Mouse (Mus musculus): ENCODE data around the gene Wdfy2. TPM values are rescaled to one million over a fixed set of nuclear protein-coding genes. Genes with fewer than 3 reads are reported as not detected.
A peak's percentile ranks its signal among the peaks of the same experiment; 100 is the strongest.

Wdfy2 gene
- total RNA-seq (2018; cell fraction: chromatin; rRNA removed) = 100 to 1,000 TPM; 188 to 417 (median 275) TPM
- total RNA-seq (2018; cell fraction: cytosol; rRNA removed) = 100 to 1,000 TPM in 14 of 26 experiments, 10 to 100 TPM in 12; 81.4 to 123 (median 102) TPM
- 100 to 1,000 TPM; 184 to 344 (median 215) TPM for total RNA-seq (2018; cell fraction: nucleus; rRNA removed)
- 45.8 to 65.5 TPM (median 65.1 TPM) in 3 replicates for polyA plus RNA-seq (2018)

DNA sequence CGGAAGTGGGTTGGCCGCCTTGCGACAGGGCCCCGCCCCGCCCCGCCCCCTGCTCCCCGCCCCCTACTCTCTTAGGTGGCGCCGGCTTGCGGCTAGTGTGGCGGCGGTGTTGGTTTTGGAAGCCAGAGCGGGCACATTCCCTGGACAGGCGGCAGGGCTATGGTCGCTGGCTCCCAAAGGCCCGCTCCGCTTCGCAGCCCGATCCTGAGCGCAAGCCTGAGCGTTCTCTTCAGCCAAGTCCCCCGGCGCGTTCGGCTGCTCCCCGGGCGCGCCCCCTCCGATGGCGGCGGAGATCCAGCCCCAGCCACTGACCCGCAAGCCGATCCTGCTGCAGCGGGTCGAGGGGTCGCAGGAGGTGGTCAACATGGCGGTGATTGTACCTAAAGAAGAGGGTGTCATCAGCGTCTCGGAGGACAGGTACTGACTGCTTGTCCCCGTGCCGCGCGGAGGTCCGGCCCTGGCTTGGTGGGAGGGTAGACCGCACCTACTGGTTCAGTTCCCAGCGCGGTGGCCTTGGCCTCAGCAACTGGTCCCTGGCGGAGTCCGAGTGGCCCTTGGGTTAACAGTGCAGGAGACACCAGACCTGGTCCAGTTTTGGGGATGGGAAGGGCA lies at the start of gene Wdfy2:
TSS of gene Wdfy2 (plus strand) at position 38 of the 612 bp plus-strand sequence.
- WGBS (ENCODE audit: missing documents) = under 1% methylated on average over 49 of the region's 49 CpGs
- peak within 1 kb of the TSS; percentile 99 for H3K27ac ChIP-seq
- peaks cover 46% of the 10 kb centered on the region for H3K79me2 ChIP-seq (ENCODE audit: inconsistent target)
- peak within 1 kb of the TSS; percentile 91 for H3K4me3 ChIP-seq (ENCODE audit: inconsistent target)
- H3K36me3 ChIP-seq (ENCODE audit: inconsistent target) = no peaks in the 10 kb centered on the region

DNA sequence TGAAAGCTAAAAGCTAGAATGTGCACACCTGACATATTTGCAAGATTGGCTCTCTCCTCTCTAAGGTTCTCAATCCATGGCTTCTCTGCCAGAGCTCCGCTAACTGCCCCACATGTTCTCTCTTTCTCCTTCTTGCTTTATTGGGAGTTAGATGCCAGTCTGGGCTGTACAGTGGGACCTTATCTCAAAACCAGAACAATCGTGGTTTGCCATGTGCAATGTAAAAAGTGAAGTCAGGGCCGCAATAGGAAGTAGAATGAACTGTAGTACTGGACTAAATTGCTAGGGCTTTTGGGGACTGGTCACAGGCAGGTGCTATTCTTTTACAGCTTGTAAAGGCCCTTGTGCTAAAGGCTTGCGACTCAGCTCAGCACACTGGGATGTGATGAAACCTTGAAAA lies 48.2 kb upstream of the Wdfy2 start:
- WGBS (ENCODE audit: missing documents) = 40% methylated on average over 4 of the region's 4 CpGs
- no peaks in the 10 kb centered on the region for H3K36me3 ChIP-seq (ENCODE audit: inconsistent target)
- no peaks in the 10 kb centered on the region for H3K79me2 ChIP-seq (ENCODE audit: inconsistent target)
- no peak overlapping the region for H3K4me3 ChIP-seq (ENCODE audit: inconsistent target)
- H3K27ac ChIP-seq = no peak overlapping the region

DNA sequence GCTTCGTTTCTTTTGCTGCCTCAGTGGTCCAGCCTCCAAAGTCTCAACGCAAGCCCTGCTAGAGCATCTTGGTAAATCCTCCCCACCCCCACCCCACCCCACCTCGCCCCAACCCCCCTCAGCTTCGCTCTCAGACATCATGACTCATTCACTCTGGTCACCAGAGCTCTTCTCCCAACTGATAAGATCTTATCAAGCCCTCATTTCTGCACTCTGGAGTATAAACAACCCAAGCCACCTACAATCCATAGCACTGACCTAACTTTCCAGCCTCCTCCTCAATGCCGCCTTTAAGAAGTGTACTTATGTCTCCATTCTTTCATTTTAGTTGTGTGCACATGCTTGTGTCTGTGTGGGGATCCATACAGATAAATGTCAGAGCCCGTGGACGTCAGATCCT lies 41.8 kb upstream of the Wdfy2 start:
- H3K36me3 ChIP-seq (ENCODE audit: inconsistent target) = no peaks in the 10 kb centered on the region
- no peak overlapping the region for H3K4me3 ChIP-seq (ENCODE audit: inconsistent target)
- WGBS (ENCODE audit: missing documents) = 90% methylated on average over 6 of the region's 7 CpGs
- no peak overlapping the region for H3K27ac ChIP-seq
- no peaks in the 10 kb centered on the region for H3K79me2 ChIP-seq (ENCODE audit: inconsistent target)

DNA sequence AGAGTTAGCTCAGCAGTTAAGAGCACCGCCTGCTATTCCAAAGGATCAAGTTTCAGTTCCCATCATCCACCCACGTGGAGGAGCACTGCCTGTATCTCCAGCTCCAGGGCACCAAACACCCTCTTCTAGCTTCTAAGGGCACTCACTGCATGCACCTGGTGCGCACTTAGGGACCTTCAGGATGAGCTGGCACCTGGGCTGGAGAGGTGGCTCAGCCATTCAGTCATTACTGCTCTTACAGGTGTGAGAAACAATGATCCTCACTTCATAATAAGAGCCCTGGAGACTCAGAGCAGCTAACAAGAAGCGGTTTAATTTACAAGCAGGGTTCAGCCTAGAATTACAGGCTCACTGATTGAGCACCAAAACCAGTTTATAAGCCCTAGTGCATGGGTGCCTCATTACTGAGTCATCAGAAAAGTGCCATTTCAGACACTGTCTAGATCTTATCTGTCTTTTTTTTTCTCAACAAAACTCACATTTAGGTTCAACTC lies 38.8 kb upstream of the Wdfy2 start:
- 39% methylated on average over 4 of the region's 4 CpGs for WGBS (ENCODE audit: missing documents)
- Histone ChIP-seq H3K79me2 (ENCODE audit: inconsistent target) (no peaks in the 10 kb centered on the region), H3K36me3 (ENCODE audit: inconsistent target) (no peaks in the 10 kb centered on the region), H3K27ac (no peak overlapping the region), H3K4me3 (ENCODE audit: inconsistent target) (no peak overlapping the region)

DNA sequence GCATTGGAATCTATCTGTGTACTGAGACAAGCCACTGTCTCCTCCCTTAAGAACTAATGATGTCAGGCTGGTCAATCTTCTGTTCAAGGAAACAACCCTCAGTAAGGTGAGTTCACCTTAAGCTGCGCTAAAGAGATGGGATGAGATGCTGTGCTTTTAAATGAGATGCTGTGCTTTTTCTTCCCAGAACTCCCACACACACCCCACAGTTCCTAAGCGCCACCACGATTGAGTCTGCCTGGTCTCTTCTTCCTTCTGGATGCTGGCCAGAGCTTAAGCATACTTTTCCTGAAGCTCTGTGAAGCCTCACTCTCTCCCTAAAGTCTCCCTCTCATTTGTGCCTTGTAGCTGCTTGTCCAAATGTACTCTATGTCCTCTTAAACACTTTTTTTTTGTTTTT lies 36.7 kb upstream of the Wdfy2 start:
- no peak overlapping the region for H3K27ac ChIP-seq
- WGBS (ENCODE audit: missing documents) = 74% methylated on average over 3 of the region's 3 CpGs
- no peak overlapping the region for H3K4me3 ChIP-seq (ENCODE audit: inconsistent target)
- H3K79me2 ChIP-seq (ENCODE audit: inconsistent target) = no peaks in the 10 kb centered on the region
- no peaks in the 10 kb centered on the region for H3K36me3 ChIP-seq (ENCODE audit: inconsistent target)

DNA sequence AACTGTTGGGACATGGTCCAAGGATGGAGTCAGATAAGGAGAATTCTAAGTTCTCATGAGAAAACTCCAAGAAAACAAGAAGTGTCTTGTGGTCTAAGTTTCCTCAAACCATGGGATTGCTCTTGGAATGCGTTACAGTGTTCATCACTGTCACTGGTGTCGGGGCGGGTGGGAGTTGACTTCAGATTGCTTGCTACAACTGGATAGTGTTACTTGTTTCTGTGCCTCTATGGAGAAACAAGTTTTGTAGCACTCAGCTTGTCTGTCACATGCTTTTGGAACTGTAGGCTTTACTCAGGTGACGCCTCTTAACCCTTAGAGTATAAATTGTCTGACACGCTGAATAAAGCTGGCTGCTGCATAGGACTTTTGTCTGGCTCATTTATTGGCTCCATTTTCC lies 34.3 kb upstream of the Wdfy2 start:
- WGBS (ENCODE audit: missing documents) = 90% methylated on average over 5 of the region's 5 CpGs
- Histone ChIP-seq H3K4me3 (ENCODE audit: inconsistent target) (no peak overlapping the region), H3K27ac (no peak overlapping the region), H3K79me2 (ENCODE audit: inconsistent target) (no peaks in the 10 kb centered on the region), H3K36me3 (ENCODE audit: inconsistent target) (no peaks in the 10 kb centered on the region)

DNA sequence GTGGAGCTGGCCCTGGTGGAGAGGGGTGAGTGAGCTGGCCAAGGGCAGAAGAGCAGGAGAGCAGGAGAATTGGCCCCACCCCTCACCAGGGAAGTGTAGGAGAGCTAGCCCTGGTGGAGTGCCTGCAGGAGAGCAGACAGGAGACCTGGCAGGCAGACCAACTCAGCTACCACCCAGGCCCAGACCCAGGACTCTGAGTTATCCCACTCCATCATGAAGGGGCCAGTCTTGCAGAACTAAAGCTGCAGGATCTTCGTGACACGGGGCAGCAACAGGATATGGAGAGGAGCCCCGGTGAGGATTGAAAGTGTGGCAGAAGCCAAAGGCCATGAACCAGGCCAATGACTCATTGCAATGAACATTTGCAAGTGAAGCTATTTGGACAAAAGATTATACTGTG lies 30.6 kb upstream of the Wdfy2 start:
- H3K79me2 ChIP-seq (ENCODE audit: inconsistent target) = no peaks in the 10 kb centered on the region
- H3K27ac ChIP-seq = peak overlapping the region; percentile 28; the same call in 1 of the 2 replicates
- H3K36me3 ChIP-seq (ENCODE audit: inconsistent target) = no peaks in the 10 kb centered on the region
- H3K4me3 ChIP-seq (ENCODE audit: inconsistent target) = no peak overlapping the region
- 79% methylated on average over 3 of the region's 3 CpGs for WGBS (ENCODE audit: missing documents)

DNA sequence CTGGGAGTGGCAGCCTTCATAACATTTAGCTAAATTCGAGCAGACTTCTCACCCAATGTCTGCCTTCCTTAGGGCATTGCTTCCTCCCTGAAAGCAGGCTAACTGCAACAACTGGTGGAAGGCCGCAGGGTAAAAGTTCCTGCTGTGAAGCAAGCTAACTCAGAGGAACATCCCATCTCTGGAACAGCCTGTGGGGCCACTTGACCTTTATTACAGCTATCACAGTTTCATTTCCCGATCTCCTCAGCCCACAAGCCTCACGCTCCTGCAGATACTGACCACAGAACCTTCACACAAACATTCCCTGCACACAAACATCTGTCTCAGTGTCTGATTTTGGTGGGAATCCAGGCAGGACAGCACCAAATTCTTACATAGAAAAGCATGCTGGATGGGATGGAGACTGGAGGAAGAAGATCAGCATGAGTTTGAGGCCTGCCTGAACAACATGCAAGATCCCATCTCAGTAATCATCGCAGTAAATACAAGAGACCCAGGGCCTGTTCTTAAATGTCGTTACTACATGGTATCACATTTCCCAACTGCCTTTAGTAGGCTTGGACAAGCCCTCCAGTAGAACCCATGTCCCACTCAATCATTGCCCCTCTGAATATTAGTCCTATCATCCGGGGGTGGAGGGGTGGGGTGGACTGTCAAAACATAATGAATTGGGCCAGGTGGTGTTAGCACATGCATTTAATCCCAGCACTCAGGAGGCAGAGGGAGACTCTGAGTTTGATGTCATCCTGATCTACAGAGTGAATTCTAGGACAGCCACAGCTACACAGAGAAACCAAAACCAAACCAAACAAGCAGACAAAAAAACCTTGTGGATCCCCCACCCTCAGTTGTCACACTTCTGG lies 28.6 kb upstream of the Wdfy2 start:
- Histone ChIP-seq H3K27ac (peak overlapping the region; percentile 55), H3K4me3 (ENCODE audit: inconsistent target) (no peak overlapping the region)
- WGBS (ENCODE audit: missing documents) = 25% methylated on average over 7 of the region's 7 CpGs

DNA sequence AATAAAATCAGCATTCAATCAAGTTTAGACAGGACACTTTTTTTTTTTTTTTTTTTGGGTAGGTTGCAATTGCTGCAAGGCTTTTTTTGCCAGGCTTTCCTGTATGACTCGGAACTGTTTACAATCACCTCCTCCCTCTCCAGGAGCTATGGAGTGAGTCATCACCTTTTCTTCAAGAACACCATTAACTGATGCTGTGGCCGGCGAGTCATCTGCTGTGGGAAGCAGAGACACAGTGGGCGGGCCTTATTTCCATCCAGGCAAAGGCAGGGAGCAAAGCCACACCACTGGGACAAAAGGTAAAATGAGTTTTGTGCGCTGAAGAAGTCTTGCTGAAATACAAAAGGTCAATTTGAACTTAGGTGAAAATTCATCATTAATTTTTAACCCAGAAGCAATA lies 24.7 kb upstream of the Wdfy2 start:
- Histone ChIP-seq H3K4me3 (ENCODE audit: inconsistent target) (no peak overlapping the region), H3K79me2 (ENCODE audit: inconsistent target) (no peaks in the 10 kb centered on the region), H3K27ac (no peak overlapping the region), H3K36me3 (ENCODE audit: inconsistent target) (no peaks in the 10 kb centered on the region)
- 55% methylated on average over 5 of the region's 5 CpGs for WGBS (ENCODE audit: missing documents)

More for the DNA sequence above, 28.6 kb upstream of the Wdfy2 start:
- H3K36me3 ChIP-seq (ENCODE audit: inconsistent target) = no peaks in the 10 kb centered on the region
- no peaks in the 10 kb centered on the region for H3K79me2 ChIP-seq (ENCODE audit: inconsistent target)

DNA sequence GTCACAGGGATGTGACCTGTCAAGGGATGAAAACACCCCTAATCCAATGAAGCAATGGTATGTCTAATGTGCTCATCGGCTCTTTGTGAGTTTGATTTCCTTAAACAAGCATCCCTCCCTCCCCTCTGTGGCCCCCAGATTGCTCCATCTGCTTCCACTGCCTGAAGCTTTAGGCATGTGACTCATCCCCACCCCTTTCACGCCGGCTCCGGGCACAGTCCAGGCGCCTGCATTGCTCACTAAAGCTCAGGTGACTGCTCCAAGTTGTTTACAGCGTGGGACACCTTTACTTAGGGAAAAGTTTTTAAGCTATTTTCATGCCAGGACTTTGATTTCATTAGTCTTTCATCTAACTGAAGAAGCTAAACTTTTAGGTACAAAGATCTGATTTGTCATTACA lies 22.9 kb upstream of the Wdfy2 start:
- H3K4me3 ChIP-seq (ENCODE audit: inconsistent target) = no peak overlapping the region
- WGBS (ENCODE audit: missing documents) = 70% methylated on average over 6 of the region's 6 CpGs
- H3K79me2 ChIP-seq (ENCODE audit: inconsistent target) = no peaks in the 10 kb centered on the region
- no peaks in the 10 kb centered on the region for H3K36me3 ChIP-seq (ENCODE audit: inconsistent target)
- no peak overlapping the region for H3K27ac ChIP-seq

DNA sequence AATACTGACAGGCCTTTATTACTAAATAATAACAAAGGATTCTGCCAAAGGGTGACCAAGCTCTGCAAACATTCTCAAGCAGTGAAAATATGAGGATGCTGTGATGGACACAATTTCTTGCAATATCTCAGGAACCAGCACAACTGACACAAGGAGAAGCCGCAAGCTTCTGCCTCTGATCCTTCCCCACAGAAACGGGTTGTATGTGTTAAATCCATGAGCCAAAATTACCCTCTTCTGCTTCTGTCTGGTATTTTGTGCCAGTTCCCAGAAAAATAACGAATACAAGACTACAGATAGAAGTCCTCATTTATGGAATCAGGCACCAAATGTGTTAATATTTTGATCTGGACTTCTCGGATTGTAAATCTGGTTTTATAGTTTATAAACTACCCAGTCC lies 20.7 kb upstream of the Wdfy2 start:
- no peaks in the 10 kb centered on the region for H3K36me3 ChIP-seq (ENCODE audit: inconsistent target)
- no peak overlapping the region for H3K4me3 ChIP-seq (ENCODE audit: inconsistent target)
- 93% methylated on average over 4 of the region's 4 CpGs for WGBS (ENCODE audit: missing documents)
- no peaks in the 10 kb centered on the region for H3K79me2 ChIP-seq (ENCODE audit: inconsistent target)
- H3K27ac ChIP-seq = no peak overlapping the region

DNA sequence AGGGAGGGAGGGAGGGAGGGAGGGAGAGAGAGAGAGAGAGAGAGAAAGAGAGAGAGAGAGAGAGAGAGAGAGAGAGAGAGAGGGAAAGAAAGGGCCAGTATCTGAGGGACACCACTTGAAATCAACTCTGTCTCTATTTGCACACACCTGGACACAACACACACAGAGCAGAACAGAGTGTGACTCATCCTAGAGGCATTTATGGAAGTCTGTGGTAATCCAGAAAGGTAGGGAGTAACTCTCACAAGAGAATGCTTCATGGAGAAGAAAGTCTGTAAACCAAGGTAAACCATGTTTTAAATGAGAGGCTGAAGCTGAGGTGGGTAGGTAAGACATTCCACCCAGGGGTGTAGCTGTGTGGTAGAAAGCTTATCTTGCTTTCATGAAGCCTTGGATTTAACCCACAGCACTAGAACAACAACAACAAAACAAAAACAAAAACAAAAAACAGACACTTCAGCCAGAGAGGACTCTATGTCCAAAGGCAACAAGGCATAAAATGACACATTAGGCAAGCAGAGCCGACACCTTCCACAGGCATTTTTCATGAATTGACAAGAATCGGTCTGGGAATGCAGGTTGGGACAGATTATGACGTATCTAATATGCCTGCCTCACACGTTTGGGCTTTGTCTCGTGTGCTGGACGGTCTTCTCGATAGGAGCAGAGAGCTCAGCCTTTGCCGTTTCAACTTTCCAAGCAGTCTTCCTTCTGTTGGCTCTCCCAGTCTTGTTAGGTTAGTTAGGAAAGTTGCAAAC lies 11.7 kb upstream of the Wdfy2 start:
- H3K36me3 ChIP-seq (ENCODE audit: inconsistent target) = no peaks in the 10 kb centered on the region
- 92% methylated on average over 8 of the region's 8 CpGs for WGBS (ENCODE audit: missing documents)
- H3K4me3 ChIP-seq (ENCODE audit: inconsistent target) = no peak overlapping the region
- H3K79me2 ChIP-seq (ENCODE audit: inconsistent target) = no peaks in the 10 kb centered on the region
- no peak overlapping the region for H3K27ac ChIP-seq

DNA sequence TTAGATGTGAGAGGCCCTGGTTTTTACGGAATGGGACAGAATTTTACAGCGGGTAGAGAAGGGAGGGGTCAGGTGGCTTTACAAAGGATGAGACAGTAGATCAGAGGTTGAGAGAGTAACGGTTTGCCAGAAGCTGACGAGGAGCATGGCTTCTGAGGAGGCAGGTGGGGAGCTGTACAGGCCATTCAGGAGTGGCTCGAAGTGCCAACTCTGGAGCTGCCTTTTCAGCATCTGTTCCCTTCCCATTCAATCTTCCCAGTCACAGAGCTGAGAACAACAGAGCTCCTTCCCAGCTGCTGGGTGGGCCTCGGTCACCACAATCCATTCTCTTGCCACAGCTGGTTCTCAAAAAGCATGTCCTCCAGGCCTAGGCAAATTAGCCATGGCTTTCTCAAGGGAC lies 8.2 kb upstream of the Wdfy2 start:
- no peaks in the 10 kb centered on the region for H3K79me2 ChIP-seq (ENCODE audit: inconsistent target)
- no peak overlapping the region for H3K27ac ChIP-seq
- no peak overlapping the region for H3K4me3 ChIP-seq (ENCODE audit: inconsistent target)
- WGBS (ENCODE audit: missing documents) = 88% methylated on average over 6 of the region's 6 CpGs
- H3K36me3 ChIP-seq (ENCODE audit: inconsistent target) = no peaks in the 10 kb centered on the region

DNA sequence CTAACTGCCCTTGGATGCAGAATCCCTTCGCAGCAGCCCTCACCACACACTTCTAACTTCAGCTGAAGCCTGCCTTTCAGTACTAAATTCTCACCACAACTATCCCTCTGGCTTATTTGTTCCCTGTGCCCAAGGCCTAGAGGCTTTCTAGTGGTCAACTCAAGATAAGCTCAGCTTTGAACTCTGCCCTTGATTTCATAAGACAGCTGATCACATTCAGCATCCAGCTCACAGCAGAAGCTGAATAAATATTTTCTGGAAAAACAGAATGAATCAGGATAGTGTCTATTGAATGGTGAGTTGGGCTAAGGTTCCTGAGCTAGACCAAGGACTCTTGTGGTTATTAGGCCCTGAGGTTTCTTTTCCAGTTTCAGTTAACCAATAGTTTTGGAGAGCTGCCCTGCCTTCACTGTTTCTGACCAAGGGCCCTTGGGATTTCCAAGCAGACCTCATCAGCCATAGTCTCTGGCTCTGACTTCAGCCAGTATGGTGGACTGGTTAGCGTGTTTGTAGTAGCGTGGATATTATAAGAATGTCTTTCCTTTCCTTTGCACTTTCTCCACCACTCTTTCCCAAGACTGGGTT lies 5.7 kb upstream of the Wdfy2 start:
- WGBS (ENCODE audit: missing documents) = 100% methylated on average over 3 of the region's 3 CpGs
- Histone ChIP-seq H3K36me3 (ENCODE audit: inconsistent target) (no peaks in the 10 kb centered on the region), H3K4me3 (ENCODE audit: inconsistent target) (no peak overlapping the region), H3K79me2 (ENCODE audit: inconsistent target) (no peaks in the 10 kb centered on the region), H3K27ac (no peak overlapping the region)

All from macrophage (primary cell).